Mouse (Mus musculus): ENCODE data around the gene Cs. TPM values are rescaled to one million over a fixed set of nuclear protein-coding genes. Genes with fewer than 3 reads are reported as not detected.
"Not testable (repeated sequence)": the region's sequence is repeated elsewhere in the genome, so short reads cannot be mapped to it uniquely, and the experiment has no call there.

Gene Cs
- polyA plus RNA-seq, 1 experiment from 2014 or later = 176 TPM

GRCm38 (mm10) chr10:128310177-128310576 is 27.4 kb upstream of the Cs start:
- Histone ChIP-seq H3K4me2 (replicated peaks) (no peak overlapping the region), H3K9me3 (no peaks in the 10 kb centered on the region), H3K4me3 (no peak overlapping the region), H3K4me1 (peaks cover 5% of the 10 kb centered on the region), H3K27ac (no peak overlapping the region), H3K27me3 (no peaks in the 10 kb centered on the region), H3K9ac (0 out of 2 replicates have a peak overlapping the region, but pooled peaks have one; percentile 0), H3K36me3 (peaks cover 74% of the 10 kb centered on the region)
- WGBS = 67% methylated on average over 11 of the region's 11 CpGs
- no peak for ATAC-seq (ENCODE audit: low FRiP score, low read depth)

GRCm38 (mm10) chr10:128310902-128311301 is 26.6 kb upstream of the Cs start:
- Histone ChIP-seq H3K27ac (no peak overlapping the region), H3K4me2 (replicated peaks) (no peak overlapping the region), H3K9ac (no peak overlapping the region), H3K27me3 (no peaks in the 10 kb centered on the region), H3K36me3 (peaks cover 80% of the 10 kb centered on the region), H3K9me3 (no peaks in the 10 kb centered on the region), H3K4me1 (peaks cover 5% of the 10 kb centered on the region), H3K4me3 (no peak overlapping the region)
- WGBS = 86% methylated on average over 4 of the region's 4 CpGs
- no peak for ATAC-seq (ENCODE audit: low FRiP score, low read depth)

GRCm38 (mm10) chr10:128315578-128315977 is 22.0 kb upstream of the Cs start:
- H3K4me2 ChIP-seq (replicated peaks) = no peak overlapping the region
- H3K27me3 ChIP-seq = no peaks in the 10 kb centered on the region
- no peak overlapping the region for H3K4me3 ChIP-seq
- ATAC-seq (ENCODE audit: low FRiP score, low read depth) = no peak
- no peak overlapping the region for H3K9ac ChIP-seq
- H3K4me1 ChIP-seq = no peaks in the 10 kb centered on the region
- peaks cover 90% of the 10 kb centered on the region for H3K36me3 ChIP-seq
- 94% methylated on average over 8 of the region's 8 CpGs for WGBS
- no peaks in the 10 kb centered on the region for H3K9me3 ChIP-seq
- no peak overlapping the region for H3K27ac ChIP-seq

- Histone ChIP-seq H3K4me2 (replicated peaks) (peak overlapping the region; percentile 94), H3K4me1 (peaks cover 19% of the 10 kb centered on the region), H3K36me3 (peaks cover 65% of the 10 kb centered on the region), H3K9ac (peak overlapping the region; percentile 59; the same call in 1 of the 2 replicates), H3K27me3 (no peaks in the 10 kb centered on the region), H3K9me3 (no peaks in the 10 kb centered on the region), H3K27ac (peak overlapping the region; percentile 98; the same call in 1 of the 2 replicates), H3K4me3 (peak overlapping the region; percentile 91)
- WGBS = 61% methylated on average over 12 of the region's 12 CpGs
- ATAC-seq (ENCODE audit: low FRiP score, low read depth) = no peak
These were observed 15.9 kb upstream of the Cs start for GRCm38 (mm10) chr10:128321641-128322040.

- H3K36me3 ChIP-seq = peaks cover 66% of the 10 kb centered on the region
These were observed 15.1 kb upstream of the Cs start, which contains the start of gene Cnpy2 for GRCm38 (mm10) chr10:128322141-128323108. Gene Cnpy2, plus strand, starts transcription at chr10:128322459.

GRCm38 (mm10) chr10:128323516-128323915 is 14.0 kb upstream of the Cs start:
- Histone ChIP-seq H3K4me2 (replicated peaks) (peak overlapping the region; percentile 94), H3K9me3 (no peaks in the 10 kb centered on the region), H3K4me3 (peak overlapping the region; percentile 91), H3K36me3 (peaks cover 66% of the 10 kb centered on the region), H3K27me3 (no peaks in the 10 kb centered on the region), H3K9ac (peak overlapping the region; percentile 98), H3K27ac (peak overlapping the region; percentile 98), H3K4me1 (peaks cover 19% of the 10 kb centered on the region)
- WGBS = 73% methylated on average over 8 of the region's 8 CpGs
- ATAC-seq (ENCODE audit: low FRiP score, low read depth) = no peak

More at GRCm38 (mm10) chr10:128322141-128323108, 15.1 kb upstream of the Cs start, which contains the start of gene Cnpy2:
- peak; percentile 95 for ATAC-seq (ENCODE audit: low FRiP score, low read depth)
- Histone ChIP-seq H3K4me3 (peak within 1 kb of the TSS; percentile 91), H3K9me3 (no peaks in the 10 kb centered on the region), H3K27ac (peak within 1 kb of the TSS; percentile 98), H3K4me2 (replicated peaks) (peak within 1 kb of the TSS; percentile 94), H3K27me3 (no peaks in the 10 kb centered on the region), H3K9ac (peak within 1 kb of the TSS; percentile 98), H3K4me1 (peaks cover 19% of the 10 kb centered on the region)
- WGBS = under 1% methylated on average over 40 of the region's 40 CpGs

GRCm38 (mm10) chr10:128326825-128327224 is 10.7 kb upstream of the Cs start:
- no peak overlapping the region for H3K27ac ChIP-seq
- WGBS = 95% methylated on average over 8 of the region's 8 CpGs
- peaks cover 51% of the 10 kb centered on the region for H3K36me3 ChIP-seq
- no peak overlapping the region for H3K9ac ChIP-seq
- no peak overlapping the region for H3K4me3 ChIP-seq
- H3K27me3 ChIP-seq = no peaks in the 10 kb centered on the region
- ATAC-seq (ENCODE audit: low FRiP score, low read depth) = no peak
- peaks cover 14% of the 10 kb centered on the region for H3K4me1 ChIP-seq
- H3K4me2 ChIP-seq (replicated peaks) = no peak overlapping the region
- no peaks in the 10 kb centered on the region for H3K9me3 ChIP-seq

GRCm38 (mm10) chr10:128327610-128328009 is 9.9 kb upstream of the Cs start:
- no peak for ATAC-seq (ENCODE audit: low FRiP score, low read depth)
- WGBS = 90% methylated on average over 10 of the region's 10 CpGs
- H3K27ac ChIP-seq = no peak overlapping the region
- no peaks in the 10 kb centered on the region for H3K9me3 ChIP-seq
- H3K4me3 ChIP-seq = no peak overlapping the region
- peaks cover 14% of the 10 kb centered on the region for H3K4me1 ChIP-seq
- H3K4me2 ChIP-seq (replicated peaks) = no peak overlapping the region
- no peak overlapping the region for H3K9ac ChIP-seq
- H3K36me3 ChIP-seq = peaks cover 51% of the 10 kb centered on the region
- H3K27me3 ChIP-seq = no peaks in the 10 kb centered on the region

GRCm38 (mm10) chr10:128332358-128333249 is 4.9 kb upstream of the Cs start:
- not testable (repeated sequence) for H3K9ac ChIP-seq; H3K4me1 ChIP-seq; H3K27ac ChIP-seq; H3K9me3 ChIP-seq; H3K27me3 ChIP-seq; H3K4me3 ChIP-seq; ATAC-seq (ENCODE audit: low FRiP score, low read depth); H3K4me2 ChIP-seq (replicated peaks)
- H3K36me3 ChIP-seq = peaks cover 18% of the 10 kb centered on the region
- WGBS = 82% methylated on average over 6 of the region's 6 CpGs

GRCm38 (mm10) chr10:128335582-128335981 is 2.0 kb upstream of the Cs start:
- ATAC-seq (ENCODE audit: low FRiP score, low read depth) = no peak
- H3K4me1 ChIP-seq = peaks cover 16% of the 10 kb centered on the region
- no peak overlapping the region for H3K9ac ChIP-seq
- H3K4me3 ChIP-seq = no peak overlapping the region
- H3K27ac ChIP-seq = no peak overlapping the region
- no peak overlapping the region for H3K4me2 ChIP-seq (replicated peaks)
- no peaks in the 10 kb centered on the region for H3K9me3 ChIP-seq
- 0% methylated on average over 4 of the region's 4 CpGs for whole genome bisulfite sequencing
- H3K36me3 ChIP-seq = 0 out of 2 replicates have a peak, but pooled peaks cover 6% of the 10 kb centered on the region
- no peaks in the 10 kb centered on the region for H3K27me3 ChIP-seq

GRCm38 (mm10) chr10:128336195-128336594 is 1.3 kb upstream of the Cs start:
- Histone ChIP-seq H3K4me2 (replicated peaks) (no peak overlapping the region), H3K9me3 (no peaks in the 10 kb centered on the region), H3K36me3 (0 out of 2 replicates have a peak, but pooled peaks cover 6% of the 10 kb centered on the region), H3K27ac (no peak overlapping the region), H3K9ac (no peak overlapping the region), H3K4me3 (no peak overlapping the region), H3K27me3 (no peaks in the 10 kb centered on the region), H3K4me1 (peaks cover 16% of the 10 kb centered on the region)
- no peak for ATAC-seq (ENCODE audit: low FRiP score, low read depth)
- 91% methylated on average over 3 of the region's 3 CpGs for WGBS
